Mouse (Mus musculus): ENCODE measurements at regions not wholly inside any gene's neighbourhood (a gene's known extent, or its start where the extent isn't known, plus 50 kb on each side); places are given as distances from the start of the nearest gene placed in this dataset.

DNA sequence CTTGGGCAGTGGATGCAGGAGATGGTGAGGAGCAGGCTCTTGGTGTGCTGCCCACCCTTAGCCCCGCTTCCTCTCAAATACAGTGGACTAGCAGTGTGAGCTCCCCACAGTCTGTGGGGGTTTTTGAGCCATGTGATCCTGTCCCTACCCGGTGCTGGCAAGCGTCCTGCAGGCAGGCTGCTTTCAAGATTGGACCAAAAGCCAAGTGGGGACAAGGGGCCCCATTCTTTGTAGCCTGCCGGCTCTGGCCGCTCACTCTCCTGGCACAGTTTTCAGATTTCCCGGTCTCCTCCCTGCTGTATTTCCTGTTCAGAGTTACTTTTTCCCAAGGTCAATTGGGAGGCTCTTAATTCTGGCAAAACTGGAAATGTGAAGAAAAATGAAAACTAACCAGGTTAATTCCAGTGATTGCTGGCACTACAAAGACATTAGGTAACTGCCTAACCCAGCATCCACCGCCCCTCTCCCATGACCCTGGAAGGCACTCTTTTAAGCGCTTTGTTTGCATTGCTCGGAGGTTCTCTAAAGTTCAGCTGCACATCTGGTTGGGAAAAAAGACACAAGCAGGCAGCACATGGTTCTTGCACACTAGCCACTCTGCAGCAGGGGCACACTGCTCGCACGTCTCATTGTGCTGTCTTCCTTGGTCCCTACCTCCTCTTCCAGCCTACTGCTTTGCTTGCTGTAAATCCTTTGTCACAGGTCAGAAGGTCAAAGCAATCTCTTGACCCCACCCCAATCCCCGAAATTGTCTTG is 105.6 kb downstream of the Rassf10 start:
- intact Hi-C loops (cut with DNase I) = no loop called here
- peak in 1 of 2 experiments; percentile 26 for DNase-seq (ENCODE audit: low spot score in 2 of 2)

DNA sequence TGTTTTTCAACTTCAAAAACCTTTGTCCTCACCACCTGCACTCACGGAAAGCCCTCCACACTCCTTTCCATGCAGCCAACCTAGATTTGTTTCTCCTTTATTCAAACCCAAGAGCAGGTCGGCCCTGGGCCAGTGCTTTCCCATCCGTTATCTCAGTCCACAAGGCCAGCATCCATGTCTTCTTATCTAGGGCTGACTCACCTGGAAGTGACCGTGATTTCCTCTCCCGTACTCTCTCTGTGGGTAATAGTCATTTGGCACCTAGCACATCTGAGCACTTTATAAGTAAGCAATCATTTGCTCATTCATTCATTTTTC is 106.2 kb downstream of the Rassf10 start:
- intact Hi-C loops (cut with DNase I) = no loop called here

DNA sequence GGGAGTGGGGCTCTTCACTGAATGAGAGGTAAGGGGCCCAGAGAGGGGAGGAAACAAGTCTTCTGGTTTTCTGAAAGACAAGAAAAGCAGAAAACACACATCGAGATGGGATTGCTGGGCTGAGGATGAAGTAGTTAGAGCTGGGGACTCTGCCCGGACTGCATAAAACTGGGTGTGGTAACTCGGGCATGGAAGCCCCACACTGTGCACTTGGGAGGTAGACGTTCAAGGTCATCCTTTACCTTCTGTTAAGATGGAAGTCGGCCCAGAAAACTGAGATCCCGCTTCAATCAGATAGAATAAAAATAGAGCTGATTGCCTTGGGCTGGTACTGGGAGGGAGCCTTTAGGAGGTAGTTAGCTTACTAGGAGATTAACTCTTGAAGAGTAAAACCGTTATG is 107.2 kb downstream of the Rassf10 start:
- intact Hi-C loops (cut with DNase I) = no loop called here
- DNase-seq (ENCODE audit: low spot score in 2 of 2) = no peak

More for the DNA sequence above, 106.2 kb downstream of the Rassf10 start:
- no peak for DNase-seq (ENCODE audit: low spot score in 2 of 2)

DNA sequence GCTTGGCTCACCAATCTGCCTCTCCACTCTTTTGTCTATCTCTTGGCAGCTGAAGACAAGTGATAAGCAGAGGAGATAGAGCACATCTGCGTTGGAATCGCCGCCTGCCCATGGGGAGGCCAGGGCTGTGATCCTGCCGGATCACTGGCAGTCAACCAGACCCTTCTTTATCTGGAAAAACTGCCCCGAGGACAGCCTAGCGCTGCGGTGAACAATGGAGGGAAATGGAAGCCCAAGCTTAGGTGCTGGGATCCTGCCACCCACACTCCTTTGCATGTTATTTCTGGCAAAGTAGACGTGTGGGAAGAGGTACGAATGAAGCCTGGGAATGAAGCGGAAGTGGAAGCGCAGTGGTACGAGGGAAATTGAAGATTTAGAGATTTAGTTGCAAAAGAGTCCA is 112.8 kb downstream of the Rassf10 start:
- intact Hi-C loops (cut with DNase I) = no loop called here

DNA sequence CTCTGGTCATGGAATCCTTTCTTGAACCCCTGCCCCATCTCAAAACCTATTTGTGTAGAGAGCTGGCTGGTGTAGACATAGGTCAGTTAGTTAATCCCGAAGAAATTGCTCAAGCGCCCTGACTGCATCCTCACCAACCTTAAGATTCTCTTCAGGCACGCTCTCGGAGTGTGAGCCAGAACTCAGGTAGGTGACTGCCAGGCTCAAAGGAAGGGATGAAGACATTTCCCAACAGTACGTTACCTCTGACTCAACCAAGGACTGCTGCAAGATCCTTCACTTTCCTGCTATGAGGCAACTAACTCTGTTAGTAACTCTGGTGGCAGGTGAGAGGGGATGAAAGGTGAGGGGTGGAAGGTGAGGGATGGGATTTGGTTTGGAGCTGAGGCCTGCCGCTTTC is 114.5 kb downstream of the Rassf10 start:
- DNase-seq (ENCODE audit: low spot score in 2 of 2) = no peak
- intact Hi-C loops (cut with DNase I) = no loop called here

More for the DNA sequence above, 112.8 kb downstream of the Rassf10 start:
- DNase-seq (ENCODE audit: low spot score in 2 of 2) = peak; percentile 12 to 28

DNA sequence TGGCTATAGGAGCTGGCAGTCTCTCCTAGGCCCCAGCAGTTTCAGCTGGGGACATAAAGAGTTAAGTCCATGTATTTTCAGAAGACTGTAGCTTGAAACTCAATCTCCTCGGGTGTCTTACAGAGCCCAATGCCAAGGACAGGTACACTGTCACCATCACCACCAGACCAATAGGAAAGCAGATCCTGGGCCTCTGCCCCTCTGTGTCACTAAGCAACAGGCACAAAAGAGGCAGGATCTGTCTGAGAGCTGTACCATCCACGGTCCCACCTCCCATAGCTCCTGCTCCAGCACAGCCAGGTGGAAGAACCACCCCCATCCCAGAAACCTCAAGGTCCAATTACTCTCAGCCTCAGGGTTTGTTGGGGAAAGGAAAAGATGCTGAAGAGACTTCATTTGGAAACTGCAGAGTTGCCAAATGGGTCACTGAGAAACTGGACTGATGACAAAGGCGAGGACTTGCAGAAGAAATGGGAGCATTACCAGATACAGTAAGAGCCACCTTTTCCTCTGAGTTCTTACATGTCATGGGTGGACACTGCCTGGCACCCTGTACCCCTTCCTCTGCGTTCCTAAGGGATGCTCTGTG is 115.7 kb downstream of the Rassf10 start:
- intact Hi-C loops (cut with DNase I) = no loop called here
- no peak for DNase-seq (ENCODE audit: low spot score in 2 of 2)

DNA sequence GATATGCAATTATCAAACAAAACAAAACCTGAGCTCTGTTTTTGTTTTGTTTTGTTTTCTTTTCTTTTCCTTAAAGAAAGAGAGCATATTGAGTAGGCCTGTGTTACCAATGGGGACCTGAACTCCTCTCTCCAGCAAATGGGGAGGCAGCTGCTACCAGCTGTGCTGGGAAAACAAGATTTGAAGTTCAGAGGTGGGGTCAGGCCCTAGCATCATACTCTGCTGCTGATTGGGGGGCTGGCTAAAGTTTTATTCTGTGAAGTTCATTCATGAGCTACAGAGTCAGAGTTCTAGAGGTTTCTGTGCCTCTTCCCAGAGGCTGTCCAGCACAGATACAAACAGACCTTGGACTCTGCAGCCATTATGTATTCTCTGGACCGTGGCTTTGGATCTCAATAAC is 117.7 kb downstream of the Rassf10 start:
- no peak for DNase-seq (ENCODE audit: low spot score in 2 of 2)
- intact Hi-C loops (cut with DNase I) = no loop called here

DNA sequence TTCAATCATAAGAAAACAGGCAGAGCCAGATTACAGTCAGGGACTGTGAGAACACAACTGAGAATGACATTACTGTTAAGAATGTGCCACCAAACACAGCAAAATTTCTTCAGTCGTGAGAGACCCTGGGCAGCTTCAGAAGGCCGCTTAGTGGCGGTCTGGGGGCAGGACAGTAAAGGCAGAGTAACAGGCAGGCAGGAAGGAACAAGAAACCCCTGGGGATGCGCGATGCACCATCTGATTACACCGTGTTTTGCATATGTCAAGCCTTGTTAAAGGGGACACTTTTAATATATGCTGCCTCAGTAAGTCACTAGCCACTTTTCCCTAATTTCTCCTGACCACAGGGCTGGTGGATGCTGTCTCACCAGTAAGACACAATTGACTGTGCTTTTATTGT is 120.0 kb downstream of the Rassf10 start:
- no peak for DNase-seq (ENCODE audit: low spot score in 2 of 2)
- intact Hi-C loops (cut with DNase I) = no loop called here

DNA sequence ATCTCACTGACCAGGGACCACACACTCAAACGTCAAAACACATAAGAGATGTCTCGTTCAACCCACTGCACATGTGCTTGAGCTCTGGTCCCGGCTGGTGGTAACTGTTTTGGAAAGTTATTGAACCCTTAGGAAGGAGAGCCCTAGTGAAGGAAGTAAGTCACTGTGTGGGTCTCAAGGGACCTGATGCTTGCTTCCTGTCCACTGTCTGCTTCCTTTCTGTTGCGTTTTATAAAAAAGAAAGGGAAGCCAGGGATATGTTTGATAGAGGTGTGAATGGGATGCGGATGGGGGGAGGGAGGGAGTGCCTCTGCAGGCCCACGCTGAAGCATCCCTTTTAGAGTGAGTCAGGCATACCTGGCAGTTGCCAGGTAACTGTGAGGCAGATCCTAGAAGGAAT is 121.6 kb downstream of the Rassf10 start:
- no peak for DNase-seq (ENCODE audit: low spot score in 2 of 2)
- intact Hi-C loops (cut with DNase I) = no loop called here

DNA sequence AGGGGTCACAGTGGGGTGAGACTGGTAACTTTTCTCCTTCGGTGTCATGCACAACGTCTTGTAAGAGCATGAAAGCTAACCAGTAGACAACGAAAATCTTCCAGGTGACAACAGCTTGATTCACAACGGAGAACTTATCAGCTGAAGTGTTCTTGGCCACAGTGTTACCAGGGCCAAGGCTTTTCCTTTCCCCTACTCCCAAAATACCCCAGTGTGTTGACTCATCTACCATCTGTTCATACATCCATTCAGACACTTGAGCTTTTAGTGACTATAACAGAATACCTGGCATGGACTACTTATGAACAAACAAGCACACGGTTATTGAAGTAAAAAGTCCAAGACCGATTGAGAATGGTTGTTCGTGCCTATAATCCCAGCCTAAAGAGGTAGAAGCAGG is 122.5 kb downstream of the Rassf10 start:
- no peak for DNase-seq (ENCODE audit: low spot score in 2 of 2)
- intact Hi-C loops (cut with DNase I) = no loop called here

DNA sequence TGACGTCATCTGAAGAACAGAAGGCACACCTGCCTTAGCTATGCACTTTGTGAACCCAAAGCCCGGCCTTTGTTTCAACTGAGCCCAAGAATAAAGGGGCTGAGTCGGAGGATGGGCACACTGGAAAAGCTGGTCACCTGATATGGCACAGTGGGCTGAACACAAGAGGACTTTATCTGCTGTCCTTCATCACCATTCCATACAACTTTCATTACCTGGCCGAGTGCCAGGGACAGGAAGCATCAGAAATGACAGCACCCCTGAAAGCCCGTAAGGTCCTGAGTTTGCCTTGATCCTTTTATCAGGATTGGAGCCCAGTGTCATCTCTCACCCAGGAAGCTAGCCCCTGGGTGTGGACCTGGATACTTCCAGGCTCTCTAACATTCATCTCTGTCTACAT is 126.1 kb upstream of the Arntl start:
- no peak for DNase-seq (ENCODE audit: low spot score in 2 of 2)
- intact Hi-C loops (cut with DNase I) = no loop called here

DNA sequence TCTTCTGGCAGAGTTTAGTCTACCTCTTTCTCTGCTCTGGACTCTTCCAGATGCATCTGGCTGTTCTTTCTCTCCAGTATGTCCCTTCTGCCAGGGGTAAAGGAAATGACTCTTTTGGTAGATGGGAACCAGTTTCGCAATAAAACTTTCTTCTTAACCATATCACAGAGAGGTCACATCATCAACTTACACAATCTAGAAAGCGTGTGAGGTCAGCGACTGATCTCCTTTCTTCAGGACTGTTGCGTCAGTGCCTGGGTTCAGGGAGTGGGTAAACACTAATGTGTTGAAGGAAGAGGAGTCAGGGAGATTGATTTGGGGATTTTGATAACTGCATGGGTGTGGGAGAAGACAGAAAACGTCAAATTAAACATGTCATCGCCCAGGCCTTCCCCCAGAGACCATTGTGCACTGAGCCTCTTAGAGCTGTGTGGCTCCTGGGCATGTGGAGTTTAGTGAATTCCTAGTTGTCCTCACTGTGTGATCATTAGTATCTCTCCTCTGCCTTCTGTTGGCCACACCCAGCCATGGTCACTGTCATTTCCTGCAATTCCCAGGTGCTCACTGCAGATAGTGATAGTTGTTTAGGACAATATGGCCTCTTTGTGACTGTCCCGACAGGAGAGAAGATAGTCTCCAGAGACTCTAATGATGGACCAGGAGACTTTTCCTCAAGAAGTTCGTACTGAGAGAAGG is 122.2 kb upstream of the Arntl start:
- intact Hi-C loops (cut with DNase I) = no loop called here
- DNase-seq (ENCODE audit: low spot score in 2 of 2) = no peak

DNA sequence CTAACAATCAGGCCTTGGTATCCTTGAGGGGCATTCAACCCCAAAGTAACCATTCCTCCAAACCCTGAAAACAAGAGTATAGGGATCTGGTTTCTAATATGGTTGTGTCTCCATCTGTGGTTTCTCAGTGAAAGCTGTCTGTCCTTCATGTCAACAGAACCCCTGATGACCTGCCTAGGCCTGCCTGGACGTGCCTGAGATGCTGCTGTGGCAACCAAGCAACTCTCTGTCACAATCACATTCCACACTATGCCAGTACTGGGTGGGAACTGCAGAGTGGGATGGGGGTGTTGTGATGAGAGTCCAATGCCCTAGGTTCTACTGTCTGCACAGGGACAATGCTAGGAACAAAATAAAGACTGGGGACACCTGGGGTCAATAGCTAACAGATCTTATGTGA is 121.1 kb upstream of the Arntl start:
- intact Hi-C loops (cut with DNase I) = no loop called here
- DNase-seq (ENCODE audit: low spot score in 2 of 2) = no peak

DNA sequence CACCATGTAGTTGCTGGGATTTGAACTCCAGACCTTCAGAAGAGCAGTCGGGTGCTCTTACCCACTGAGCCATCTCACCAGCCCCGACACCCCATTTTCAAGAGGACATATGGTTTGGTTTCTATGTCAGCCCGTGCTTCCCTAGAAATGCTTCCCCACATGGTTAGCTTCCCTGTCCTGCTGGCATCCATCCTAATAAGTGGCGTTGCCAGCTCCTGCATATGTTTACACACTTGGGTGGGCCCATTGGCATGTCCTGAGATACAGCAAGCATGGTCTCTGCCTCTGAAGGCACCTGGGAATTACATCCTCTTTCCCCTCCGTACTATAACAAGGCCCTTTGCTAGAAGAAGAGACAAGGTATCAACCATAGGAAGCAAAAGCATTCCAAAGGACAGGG is 119.6 kb upstream of the Arntl start:
- intact Hi-C loops (cut with DNase I) = no loop called here
- DNase-seq (ENCODE audit: low spot score in 2 of 2) = no peak

DNA sequence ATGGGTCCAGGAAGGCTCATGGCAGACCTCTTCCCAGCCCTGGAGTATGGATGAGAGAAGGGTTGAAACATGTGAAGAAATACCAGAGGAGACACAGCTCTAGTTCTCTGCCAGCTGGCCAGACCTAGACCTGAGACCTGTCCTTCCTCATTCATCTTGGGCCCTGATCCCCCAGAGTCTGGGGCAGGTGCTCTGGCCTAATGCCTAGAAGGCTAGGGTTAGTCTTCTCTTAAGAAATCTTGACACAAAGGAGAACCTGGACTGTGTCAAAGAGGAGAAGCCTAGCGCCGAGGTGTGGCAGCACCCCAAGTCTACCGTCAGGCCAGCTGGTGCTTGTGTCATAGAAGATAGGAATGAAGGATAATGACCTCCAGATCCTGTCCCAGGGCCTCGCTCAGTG is 118.2 kb upstream of the Arntl start:
- DNase-seq (ENCODE audit: low spot score in 2 of 2) = no peak
- intact Hi-C loops (cut with DNase I) = no loop called here

DNA sequence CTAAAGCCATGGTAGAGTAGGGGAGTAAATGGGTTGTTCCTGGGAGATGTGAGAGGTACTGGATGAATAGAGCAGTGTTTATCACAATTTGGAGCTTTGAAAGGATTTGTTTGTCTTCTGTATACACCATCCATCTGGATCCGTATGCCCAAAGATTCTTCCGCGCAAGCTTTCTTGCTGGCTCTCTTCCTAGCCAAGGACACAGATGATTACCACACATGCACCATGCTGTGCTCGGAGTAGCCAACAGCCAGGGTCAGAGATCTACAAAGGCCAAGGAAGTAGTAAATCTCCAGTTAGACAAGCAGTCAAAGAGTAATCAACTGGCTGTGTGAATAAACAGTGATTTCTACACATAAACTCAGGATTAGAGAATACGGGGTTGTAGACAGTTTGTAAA is 113.3 kb upstream of the Arntl start:
- no peak for DNase-seq (ENCODE audit: low spot score in 2 of 2)
- intact Hi-C loops (cut with DNase I) = no loop called here

DNA sequence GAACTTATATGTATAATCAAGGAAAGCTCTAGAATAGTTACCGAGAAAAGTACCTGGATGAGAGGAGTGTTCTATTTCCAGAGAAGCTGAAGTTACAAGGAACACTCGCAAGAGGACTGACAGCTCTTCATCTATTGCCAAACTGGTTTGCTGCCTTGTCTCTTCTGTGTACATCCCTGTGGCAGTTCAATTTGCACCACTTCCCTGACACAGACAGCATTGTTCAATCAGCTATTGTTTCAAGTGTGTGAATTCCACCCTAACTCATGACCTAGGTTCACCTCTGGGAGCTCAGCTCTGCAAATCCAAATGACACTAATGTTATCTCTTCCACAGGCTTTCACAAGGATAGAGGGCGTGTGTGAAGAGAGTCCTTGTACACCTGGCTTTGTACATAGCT is 112.2 kb upstream of the Arntl start:
- no peak for DNase-seq (ENCODE audit: low spot score in 2 of 2)
- intact Hi-C loops (cut with DNase I) = no loop called here

DNA sequence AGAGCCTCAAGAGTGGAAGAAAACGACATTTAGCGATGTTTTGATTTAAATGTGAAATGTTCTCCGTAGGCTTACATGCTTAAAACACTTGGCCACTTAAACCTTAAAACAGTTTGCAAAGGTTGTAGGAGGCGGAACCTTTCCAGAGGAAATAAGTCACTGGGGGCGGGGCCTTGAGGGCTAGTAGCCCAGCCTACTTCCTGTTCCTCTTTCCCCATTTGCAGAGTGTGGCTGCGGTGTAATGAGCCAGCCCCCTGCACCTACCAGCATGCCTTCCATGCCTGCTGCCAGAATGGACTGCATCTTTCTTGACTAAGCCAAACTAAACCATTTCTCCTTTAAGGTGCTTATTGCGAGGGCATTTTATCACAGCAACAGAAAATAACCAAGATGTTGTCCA is 103.0 kb upstream of the Arntl start:
- DNase-seq (ENCODE audit: low spot score in 2 of 2) = no peak
- intact Hi-C loops (cut with DNase I) = no loop called here

DNA sequence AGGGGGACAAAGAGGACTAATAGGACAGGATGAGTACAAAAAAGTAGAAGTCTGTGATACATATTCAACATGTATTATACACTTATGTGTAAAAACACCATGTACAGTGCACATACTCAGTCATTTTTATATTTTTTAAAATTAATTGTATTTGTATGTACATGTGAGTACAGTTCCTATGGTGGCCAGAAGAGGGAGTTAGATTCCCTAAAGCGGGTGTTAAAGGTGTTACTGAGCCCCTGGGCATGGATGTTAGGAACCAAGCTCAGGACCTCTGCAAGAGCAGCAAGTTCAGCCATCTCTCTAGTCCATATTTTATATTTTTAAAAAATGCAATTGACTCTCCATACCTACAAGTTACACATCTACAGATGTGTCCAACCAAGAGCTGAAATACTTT is 101.9 kb upstream of the Arntl start:
- no peak for DNase-seq (ENCODE audit: low spot score in 2 of 2)
- intact Hi-C loops (cut with DNase I) = no loop called here

DNA sequence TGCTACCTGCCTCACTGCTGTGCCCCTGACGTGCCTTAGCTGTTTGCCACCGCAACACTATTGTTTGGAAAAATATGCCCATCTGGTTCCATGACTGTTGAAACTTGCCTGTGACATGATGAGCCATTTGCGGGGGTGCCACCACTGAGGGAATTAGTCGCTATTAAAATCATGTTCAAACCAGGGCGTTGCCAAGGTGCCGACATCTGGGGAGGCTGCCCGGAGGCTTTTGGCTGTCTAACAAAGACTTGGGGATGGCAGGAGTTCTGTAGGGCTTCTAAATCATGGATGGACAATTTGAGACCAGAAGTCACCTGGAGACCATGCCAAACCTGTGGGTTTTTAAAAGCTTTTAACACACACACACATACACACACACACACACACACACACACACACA is 100.5 kb upstream of the Arntl start:
- intact Hi-C loops (cut with DNase I) = no loop called here
- no peak for DNase-seq (ENCODE audit: low spot score in 2 of 2)

DNA sequence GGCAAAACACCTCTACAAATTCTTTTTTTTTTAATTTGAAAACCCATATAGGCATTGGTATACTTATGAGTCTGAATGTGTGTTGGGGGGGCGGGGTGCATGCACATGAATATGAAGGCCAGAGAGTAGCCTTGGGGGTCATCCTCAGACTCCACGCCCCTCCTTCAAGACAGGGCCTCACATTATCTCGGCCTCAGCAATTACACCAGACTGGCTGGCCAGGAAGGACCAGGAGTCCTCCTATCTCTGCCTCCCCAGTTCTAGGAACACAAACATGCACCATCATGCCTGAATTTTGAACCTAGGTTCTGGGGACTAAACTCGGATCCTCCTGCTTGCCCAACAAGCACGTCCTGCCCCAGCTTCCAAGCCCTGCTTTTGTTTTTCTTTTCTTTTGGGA is 99.3 kb upstream of the Arntl start:
- DNase-seq (ENCODE audit: low spot score in 2 of 2) = no peak
- intact Hi-C loops (cut with DNase I) = no loop called here

Data from left cerebral cortex, postnatal 36 days (tissue).